Mouse (Mus musculus) neural tube, embryonic 12.5 days (tissue): ENCODE measurements around the gene Pim2. TPM values are rescaled to one million over a fixed set of nuclear protein-coding genes. Genes with fewer than 3 reads are reported as not detected.
A peak's percentile ranks its signal among the peaks of the same experiment; 100 is the strongest.
"Not testable (repeated sequence)": the region's sequence is repeated elsewhere in the genome, so short reads cannot be mapped to it uniquely, and the experiment has no call there.

ENCODE experiments used
- ATAC-seq: fragments of 200-750 bp; cut with Nextera tagmentation; 2 replicates; pipeline ENCODE4 v1.8.0; 2017; ENCODE audit warnings: low read depth, mild to moderate bottlenecking, moderate TSS enrichment, moderate library complexity; ENCODE audit not compliant: low FRiP score
- H3K27ac ChIP-seq: fragments of 300-500 bp; sonication (generic); 2 replicates; pipeline ENCODE4 v1.5.1; 2016
- H3K27me3 ChIP-seq: fragments of 300-500 bp; sonication (generic); replicated peaks from 2 replicates; pipeline ENCODE4 v1.6.1; 2016; ENCODE audit warnings: mild to moderate bottlenecking
- H3K36me3 ChIP-seq: fragments of 300-500 bp; sonication (generic); 2 replicates; pipeline ENCODE4 v1.6.1; 2016; ENCODE audit warnings: mild to moderate bottlenecking
- H3K4me1 ChIP-seq: fragments of 300-500 bp; sonication (generic); 2 replicates; pipeline ENCODE4 v1.6.1; 2016
- H3K4me2 ChIP-seq: fragments of 300-500 bp; sonication (generic); replicated peaks from 2 replicates; pipeline ENCODE4 v1.6.1; 2016; ENCODE audit warnings: mild to moderate bottlenecking
- H3K4me3 ChIP-seq: fragments of 300-500 bp; sonication (generic); 2 replicates; pipeline ENCODE4 v1.5.1; 2016
- H3K9ac ChIP-seq: fragments of 300-500 bp; sonication (generic); 2 replicates; pipeline ENCODE4 v1.6.1; 2016; ENCODE audit warnings: mild to moderate bottlenecking
- H3K9me3 ChIP-seq: fragments of 300-500 bp; sonication (generic); 2 replicates; pipeline ENCODE4 v1.6.1; 2016; ENCODE audit warnings: mild to moderate bottlenecking
- WGBS: fragments of 180-500 bp; shearing (Covaris S2); methylation state at CpG from one replicate; pipeline ENCODE4 v1.1.7; 2016; 5-methylcytosine and 5-hydroxymethylcytosine counted together
- polyA plus RNA-seq: library from polyadenylated mRNA; unstranded; fragments of >200 nt; fragmentation: Nextera tagmentation; extraction: Ambion mirVana; gene quantifications from 2 replicates; pipeline ENCODE4 v1.2.1, GENCODE M21; 2016

Pim2 gene
- polyA plus RNA-seq, 1 experiment from 2014 or later, result 12.8 TPM

DNA sequence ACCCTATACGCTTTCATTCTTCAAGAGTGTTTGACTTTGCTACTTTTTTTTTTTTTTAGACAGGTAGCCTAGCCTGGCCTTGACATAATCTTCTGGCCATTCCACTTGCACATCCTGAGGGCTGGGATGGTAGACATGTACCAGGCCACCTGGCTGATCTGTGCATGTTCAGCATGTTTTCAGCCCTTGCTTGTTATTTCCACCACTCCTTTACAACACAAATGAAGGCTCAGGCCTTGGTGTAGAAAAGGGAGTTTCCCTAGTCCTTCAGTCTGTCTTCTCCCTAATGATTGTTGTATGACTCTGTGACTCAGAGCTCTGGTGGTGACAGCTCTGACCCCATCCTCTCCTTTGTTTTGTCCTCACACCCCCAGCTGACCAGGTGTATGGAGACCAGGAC, 10.9 kb upstream of the Pim2 start:
- Histone ChIP-seq H3K27ac (no peak overlapping the region), H3K4me3 (no peak overlapping the region), H3K36me3 (peaks cover 14% of the 10 kb centered on the region), H3K27me3 (no peaks in the 10 kb centered on the region), H3K4me2 (no peak overlapping the region), H3K4me1 (no peaks in the 10 kb centered on the region), H3K9me3 (no peaks in the 10 kb centered on the region), H3K9ac (no peak overlapping the region)
- WGBS, result 94% methylated on average over 1 of the region's 1 CpGs
- ATAC-seq, result no peak

DNA sequence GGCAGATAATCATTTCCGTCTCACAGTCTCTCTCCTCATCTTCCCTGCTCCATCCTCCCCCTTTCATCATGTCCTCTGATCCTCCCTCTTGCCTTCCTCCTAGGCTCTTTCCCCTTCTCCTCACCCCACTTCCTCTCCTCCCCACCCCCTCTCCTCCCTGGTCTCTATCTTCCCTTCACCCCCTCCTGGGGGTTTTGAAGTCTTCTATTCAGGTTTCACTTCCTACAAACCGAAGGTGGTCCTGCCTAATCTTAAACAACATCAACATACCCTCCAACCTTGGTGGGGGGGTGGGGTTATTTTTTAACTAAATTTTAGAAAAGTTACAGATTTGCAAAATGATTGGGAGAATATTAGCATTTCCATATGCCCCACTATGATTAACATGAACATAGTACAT, 9.6 kb upstream of the Pim2 start:
- Histone ChIP-seq H3K9me3 (no peaks in the 10 kb centered on the region), H3K4me1 (no peaks in the 10 kb centered on the region), H3K4me2 (no peak overlapping the region), H3K27ac (no peak overlapping the region), H3K36me3 (peaks cover 18% of the 10 kb centered on the region), H3K4me3 (no peak overlapping the region), H3K27me3 (no peaks in the 10 kb centered on the region), H3K9ac (no peak overlapping the region)
- no peak for ATAC-seq
- WGBS, result 48% methylated on average over 2 of the region's 2 CpGs

DNA sequence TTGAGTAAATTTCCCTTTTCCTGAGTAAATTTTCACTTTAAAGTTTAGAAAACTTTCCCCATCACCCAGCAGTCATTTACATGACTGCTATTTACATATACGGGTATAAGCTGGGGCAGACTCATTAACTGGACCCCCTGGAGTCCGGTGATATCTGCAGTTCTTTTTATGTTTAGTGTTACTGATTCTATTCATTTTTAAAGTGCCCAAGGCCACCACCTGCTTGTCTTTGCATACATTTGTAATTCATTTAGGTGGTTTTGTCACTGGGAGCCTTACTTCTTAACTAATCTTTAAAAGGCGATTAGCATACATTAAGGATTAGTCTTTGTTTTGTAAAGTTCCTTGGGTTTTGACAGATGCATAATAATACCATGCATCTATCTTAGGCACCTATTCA, 8.2 kb upstream of the Pim2 start:
- no peak overlapping the region for H3K27ac ChIP-seq
- no peaks in the 10 kb centered on the region for H3K9me3 ChIP-seq
- H3K27me3 ChIP-seq, result no peaks in the 10 kb centered on the region
- peaks cover 25% of the 10 kb centered on the region for H3K36me3 ChIP-seq
- no peak overlapping the region for H3K4me2 ChIP-seq
- no peaks in the 10 kb centered on the region for H3K4me1 ChIP-seq
- H3K9ac ChIP-seq, result no peak overlapping the region
- ATAC-seq, result no peak
- H3K4me3 ChIP-seq, result no peak overlapping the region
- 43% methylated on average over 3 of the region's 3 CpGs for WGBS

DNA sequence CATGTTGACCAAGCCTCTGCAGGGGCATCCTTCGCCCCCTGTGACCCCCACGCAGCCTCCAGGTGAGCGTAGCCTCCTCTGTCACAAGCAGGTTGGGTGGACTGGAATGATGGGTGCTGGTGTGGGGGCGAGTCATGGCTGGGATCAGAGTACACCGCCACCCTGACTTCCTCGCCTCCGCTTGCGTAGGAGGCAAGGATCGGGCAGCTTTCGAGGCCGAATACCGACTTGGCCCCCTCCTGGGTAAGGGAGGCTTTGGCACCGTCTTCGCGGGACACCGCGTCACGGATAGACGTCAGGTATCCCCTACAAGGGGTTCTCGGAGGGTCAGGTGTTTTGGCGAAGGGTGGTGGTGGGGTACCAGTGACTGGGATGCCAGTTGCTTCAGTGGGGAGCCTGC, 433 bp downstream of the Pim2 start:
- Histone ChIP-seq H3K4me1 (0 out of 2 replicates have a peak, but pooled peaks cover 7% of the 10 kb centered on the region), H3K4me3 (peak overlapping the region; percentile 41), H3K36me3 (peaks cover 7% of the 10 kb centered on the region; the same call in 1 of the 2 replicates), H3K9ac (peak overlapping the region; percentile 47; the same call in 1 of the 2 replicates), H3K27ac (no peak overlapping the region), H3K9me3 (no peaks in the 10 kb centered on the region), H3K27me3 (no peaks in the 10 kb centered on the region), H3K4me2 (peak overlapping the region; percentile 79)
- WGBS, result 15% methylated on average over 21 of the region's 21 CpGs
- ATAC-seq, result peak; percentile 22

DNA sequence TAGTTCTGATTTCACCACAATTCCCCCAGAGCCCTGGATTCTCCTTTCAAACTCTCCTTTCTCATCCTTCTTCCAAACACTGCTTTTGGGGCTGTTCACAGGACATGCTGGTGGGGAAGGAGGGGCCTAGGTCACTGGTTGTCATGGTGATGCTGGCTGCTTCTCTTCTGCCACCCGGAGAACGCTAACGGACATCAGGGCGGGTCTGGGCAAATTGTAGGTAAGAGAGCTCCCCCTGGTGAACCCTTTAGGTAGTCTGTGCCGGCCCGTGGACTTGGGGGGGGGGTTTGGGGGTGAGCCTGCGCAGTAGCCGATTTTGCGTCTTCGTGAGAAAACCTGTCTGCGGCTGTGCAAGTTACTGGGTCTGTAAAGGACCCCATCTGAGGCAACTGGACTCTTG, 1.8 kb downstream of the Pim2 start:
- 0 out of 2 replicates have a peak, but pooled peaks cover 7% of the 10 kb centered on the region for H3K4me1 ChIP-seq
- no peak overlapping the region for H3K4me3 ChIP-seq
- H3K4me2 ChIP-seq, result peak overlapping the region; percentile 44
- no peaks in the 10 kb centered on the region; the same call in 1 of the 2 replicates for H3K9me3 ChIP-seq
- H3K27me3 ChIP-seq, result no peaks in the 10 kb centered on the region
- WGBS, result 17% methylated on average over 11 of the region's 11 CpGs
- H3K36me3 ChIP-seq, result no peaks in the 10 kb centered on the region
- H3K27ac ChIP-seq, result no peak overlapping the region
- ATAC-seq, result peak; percentile 36; the same call in 1 of the 2 replicates
- H3K9ac ChIP-seq, result no peak overlapping the region

DNA sequence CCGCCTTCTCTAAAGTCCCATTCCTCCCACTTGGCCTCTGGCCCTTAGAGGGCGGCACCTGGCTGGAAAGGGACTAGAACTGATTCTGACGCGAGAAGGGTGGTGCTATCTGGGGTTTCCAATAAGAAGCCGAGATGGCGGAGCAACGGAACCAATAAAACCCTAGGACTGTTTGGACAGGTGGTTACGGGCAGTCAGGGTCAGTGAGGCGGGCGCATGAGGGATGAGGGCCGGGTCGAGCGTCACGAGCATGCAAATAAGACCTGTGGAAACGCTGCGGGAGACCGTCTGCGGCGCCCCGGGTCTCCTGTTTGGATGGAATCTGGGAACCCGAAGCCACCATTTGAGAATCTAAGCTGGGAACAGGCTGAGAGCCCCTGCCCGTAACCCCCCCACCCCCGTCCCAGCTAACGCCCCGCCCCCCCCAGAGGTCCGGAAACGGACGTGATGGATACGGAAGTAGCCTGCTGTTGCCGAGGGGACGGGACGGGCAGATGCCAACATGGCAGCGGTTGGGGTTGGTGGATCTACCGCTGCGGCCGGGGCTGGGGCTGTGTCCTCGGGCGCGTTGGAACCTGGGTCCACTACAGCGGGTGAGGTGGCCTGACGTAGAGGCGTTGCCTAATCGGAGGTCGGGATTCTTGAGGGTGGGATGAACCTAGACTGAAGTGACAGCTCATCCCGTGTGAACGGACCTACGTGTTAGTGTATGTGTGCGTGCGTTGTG, 5.9 kb downstream of the Pim2 start, which contains the start of gene Slc35a2:
Gene Slc35a2, plus strand, starts transcription at position 188 of the 727 bp plus-strand sequence.
- Histone ChIP-seq H3K4me1 (0 out of 2 replicates have a peak, but pooled peaks cover 3% of the 10 kb centered on the region), H3K4me3 (peak within 1 kb of the TSS; percentile 58), H3K9me3 (no peaks in the 10 kb centered on the region; the same call in 1 of the 2 replicates), H3K27ac (no peak within 1 kb of the TSS), H3K27me3 (no peaks in the 10 kb centered on the region), H3K4me2 (peak within 1 kb of the TSS; percentile 64), H3K9ac (peak within 1 kb of the TSS; percentile 44), H3K36me3 (no peaks in the 10 kb centered on the region)
- 12% methylated on average over 49 of the region's 49 CpGs for WGBS
- ATAC-seq, result peak; percentile 83

DNA sequence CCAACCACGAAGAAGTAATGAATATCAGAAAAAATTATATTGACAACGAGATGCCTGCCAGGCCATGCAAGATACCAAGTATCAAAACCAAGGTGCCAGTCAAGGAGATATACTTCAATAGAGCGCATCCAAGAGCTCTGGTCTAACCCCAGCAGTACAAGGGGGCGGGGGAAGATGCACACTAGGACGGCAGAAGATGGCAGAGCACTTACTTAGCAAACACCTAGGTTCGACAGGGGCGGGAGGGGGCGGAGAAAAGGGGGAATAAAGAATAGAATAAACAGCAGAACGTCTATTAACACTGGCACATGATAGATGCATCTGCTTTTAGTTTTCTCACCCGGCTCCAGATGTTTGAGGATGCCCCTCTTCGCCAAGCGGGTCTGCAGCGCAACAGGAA, 20.1 kb downstream of the Pim2 start:
- Histone ChIP-seq H3K27ac (no peak overlapping the region), H3K9me3 (no peaks in the 10 kb centered on the region), H3K27me3 (no peaks in the 10 kb centered on the region), H3K9ac (peak overlapping the region; percentile 45), H3K4me1 (peaks cover 4% of the 10 kb centered on the region; the same call in 1 of the 2 replicates), H3K4me2 (peak overlapping the region; percentile 64), H3K36me3 (peaks cover 14% of the 10 kb centered on the region; the same call in 1 of the 2 replicates), H3K4me3 (peak overlapping the region; percentile 55)
- WGBS, result 35% methylated on average over 13 of the region's 13 CpGs
- no peak for ATAC-seq

DNA sequence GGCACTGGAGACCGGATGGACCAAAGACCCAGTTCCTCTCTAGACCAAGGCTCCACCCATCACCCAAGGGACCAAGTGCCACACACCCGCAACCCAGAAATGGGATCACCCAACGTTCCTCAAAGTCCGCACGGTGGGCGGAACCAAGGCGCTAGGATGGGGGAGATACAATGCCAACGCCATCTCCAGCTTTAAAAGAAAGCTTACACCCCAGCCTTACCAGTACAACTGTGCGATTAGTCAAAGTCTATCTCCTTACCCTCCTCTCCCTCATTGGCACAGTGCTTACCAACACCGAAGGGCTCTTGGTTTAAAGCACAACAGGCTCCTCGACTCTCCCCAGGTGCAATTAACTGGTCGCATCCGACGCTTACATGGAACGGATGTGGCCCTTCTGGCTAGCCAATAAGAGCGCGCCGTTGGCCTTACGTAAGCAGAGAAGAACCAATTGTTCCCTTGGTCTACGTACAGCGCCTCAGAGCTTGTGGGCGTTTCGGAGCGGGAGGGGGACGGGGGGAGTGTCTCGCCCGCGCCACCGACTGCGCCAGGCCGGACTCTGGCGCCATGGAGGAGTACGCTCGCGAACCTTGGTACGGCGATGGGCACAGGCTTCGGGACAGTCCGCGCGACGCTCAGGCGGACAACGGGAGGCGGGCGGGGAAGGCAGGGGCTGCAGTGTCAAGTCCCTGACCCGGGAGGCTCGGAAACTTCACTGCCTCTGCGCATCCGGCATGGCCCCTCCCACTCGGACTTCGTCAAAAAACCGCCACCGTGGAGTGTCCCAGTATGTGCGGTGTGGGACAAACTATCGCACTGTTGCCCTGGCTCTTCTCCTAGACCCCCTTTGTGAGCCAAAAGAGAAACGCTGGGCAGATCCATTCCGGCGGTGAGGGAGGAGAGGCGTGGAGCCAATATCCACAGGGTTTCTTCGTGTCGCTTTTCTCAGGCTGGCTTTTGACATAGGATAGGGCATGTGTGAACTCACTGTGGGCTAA, 21.1 kb downstream of the Pim2 start, which contains the start of the genes Pqbp1 and Timm17b:
Gene Pqbp1, minus strand, starts transcription at position 390 of the 995 bp plus-strand sequence.
Gene Timm17b, plus strand, starts transcription at position 478 of the 995 bp plus-strand sequence.
- 15% methylated on average over 62 of the region's 62 CpGs for WGBS
- H3K36me3 ChIP-seq, result peaks cover 10% of the 10 kb centered on the region; the same call in 1 of the 2 replicates
- peak within 1 kb of the TSS; percentile 56 for H3K9ac ChIP-seq
- H3K4me2 ChIP-seq, result peak within 1 kb of the TSS; percentile 64
- no peaks in the 10 kb centered on the region for H3K27me3 ChIP-seq
- peak within 1 kb of the TSS; percentile 42; the same call in 1 of the 2 replicates for H3K27ac ChIP-seq
- H3K4me1 ChIP-seq, result peaks cover 4% of the 10 kb centered on the region; the same call in 1 of the 2 replicates
- no peaks in the 10 kb centered on the region for H3K9me3 ChIP-seq
- peak within 1 kb of the TSS; percentile 55 for H3K4me3 ChIP-seq
- peak; percentile 99 for ATAC-seq

DNA sequence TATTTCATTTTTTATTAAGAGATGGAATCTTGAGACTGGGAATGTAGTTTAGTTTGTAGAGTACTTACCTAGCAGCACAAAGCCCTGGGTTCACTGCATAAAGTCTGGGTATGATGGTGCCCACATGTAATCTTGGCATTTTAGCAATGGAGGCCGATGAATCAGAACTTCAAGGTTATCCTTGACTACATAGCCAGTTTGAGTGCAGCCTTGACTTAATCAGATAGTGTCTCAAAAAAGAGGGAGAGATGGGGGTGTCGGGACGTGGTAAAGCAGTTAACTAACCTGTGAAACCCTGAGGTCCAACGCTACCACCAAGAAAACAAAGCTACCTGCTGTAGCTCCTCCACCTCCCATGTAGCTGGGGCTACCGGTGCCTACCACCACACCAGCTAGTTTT, 26.4 kb downstream of the Pim2 start:
- Histone ChIP-seq H3K27ac (no peak overlapping the region), H3K9me3 (no peaks in the 10 kb centered on the region), H3K4me3 (no peak overlapping the region), H3K36me3 (peaks cover 8% of the 10 kb centered on the region; the same call in 1 of the 2 replicates), H3K27me3 (no peaks in the 10 kb centered on the region), H3K9ac (no peak overlapping the region), H3K4me2 (no peak overlapping the region), H3K4me1 (no peaks in the 10 kb centered on the region; the same call in 1 of the 2 replicates)
- 95% methylated on average over 5 of the region's 5 CpGs for WGBS
- no peak for ATAC-seq

DNA sequence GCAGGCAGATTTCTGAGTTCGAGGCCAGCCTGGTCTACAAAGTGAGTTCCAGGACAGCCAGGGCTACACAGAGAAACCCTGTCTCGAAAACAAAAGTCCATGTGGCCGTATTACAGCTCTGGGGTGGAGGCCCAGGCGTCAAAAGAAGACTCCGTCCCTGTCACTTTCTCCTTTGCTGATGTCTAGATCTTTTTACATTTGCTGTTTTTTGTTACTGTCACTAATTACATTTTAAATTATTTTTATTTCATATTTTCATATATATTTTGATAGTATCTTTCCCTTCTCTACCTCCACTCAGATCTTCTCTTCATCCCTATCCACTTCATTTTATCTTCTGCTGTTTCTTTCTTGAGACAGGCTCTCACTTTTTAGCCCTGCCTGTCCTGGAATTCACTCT, 29.7 kb downstream of the Pim2 start, which contains the start of gene Gm10491:
Gene Gm10491, minus strand, starts transcription at position 101 of the 400 bp plus-strand sequence.
- 91% methylated on average over 5 of the region's 5 CpGs for WGBS
- H3K36me3 ChIP-seq, result peaks cover 8% of the 10 kb centered on the region; the same call in 1 of the 2 replicates
- H3K27me3 ChIP-seq, result no peaks in the 10 kb centered on the region
- H3K4me3 ChIP-seq, result no peak within 1 kb of the TSS
- no peak within 1 kb of the TSS for H3K27ac ChIP-seq
- H3K9me3 ChIP-seq, result no peaks in the 10 kb centered on the region
- no peak for ATAC-seq
- H3K4me2 ChIP-seq, result no peak within 1 kb of the TSS
- no peak within 1 kb of the TSS for H3K9ac ChIP-seq
- H3K4me1 ChIP-seq, result no peaks in the 10 kb centered on the region

DNA sequence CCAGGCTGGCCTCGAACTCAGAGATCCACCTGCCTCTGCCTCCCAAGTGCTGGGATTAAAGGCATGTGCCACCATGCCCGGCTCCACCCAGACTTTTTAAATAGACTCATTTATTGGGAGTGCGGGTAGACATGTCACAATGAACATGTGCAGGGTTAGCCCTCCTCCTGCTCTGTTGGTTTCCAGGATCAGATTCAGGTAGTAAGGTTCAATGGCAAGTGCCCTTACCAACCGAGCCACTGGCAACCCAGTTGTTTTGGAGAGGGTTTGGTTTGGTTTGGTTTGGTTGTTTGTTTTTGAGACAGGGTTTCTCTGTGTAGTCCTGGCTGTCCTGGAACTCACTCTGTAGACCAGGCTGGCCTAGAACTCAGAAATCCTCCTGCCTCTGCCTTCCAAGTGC, 31.2 kb downstream of the Pim2 start, which contains the start of gene Gm10490:
Gene Gm10490, plus strand, starts transcription at position 301 of the 400 bp plus-strand sequence.
- not testable (repeated sequence) for H3K36me3 ChIP-seq, ATAC-seq, H3K4me2 ChIP-seq, H3K4me1 ChIP-seq, H3K27ac ChIP-seq, H3K9ac ChIP-seq, H3K27me3 ChIP-seq, H3K9me3 ChIP-seq, H3K4me3 ChIP-seq
- 92% methylated on average over 4 of the region's 4 CpGs for WGBS
